Mouse (Mus musculus) heart, adult 2 months (tissue): Measurements from ENCODE around the gene Dusp8. TPM values are rescaled to one million over a fixed set of nuclear protein-coding genes. Genes with fewer than 3 reads are reported as not detected.

Source experiments
- DNase-seq, 2 experiments: peaks; one replicate each; pipeline ENCODE4 v3.0.0; 2021
- H3K27ac ChIP-seq: fragments of 200-600 bp; 2 replicates; pipeline ENCODE4 v1.8.1; 2022
- H3K27me3 ChIP-seq: fragments of 200-500 bp; 2 replicates; pipeline ENCODE4 v1.6.1; 2012; ENCODE audit warnings: mild to moderate bottlenecking, low read length, inconsistent platforms, mixed read lengths; ENCODE audit not compliant: control insufficient read depth, insufficient read depth
- H3K36me3 ChIP-seq: fragments of 200-500 bp; 2 replicates; pipeline ENCODE4 v1.6.1; 2012; ENCODE audit warnings: low read length, inconsistent platforms; ENCODE audit not compliant: control insufficient read depth, insufficient read depth
- H3K4me1 ChIP-seq: fragments of 200-500 bp; 2 replicates; pipeline ENCODE4 v1.6.1; 2011; ENCODE audit warnings: low read length; ENCODE audit not compliant: control insufficient read depth, insufficient read depth
- H3K4me3 ChIP-seq: fragments of 200-600 bp; 2 replicates; pipeline ENCODE4 v1.8.1; 2022
- H3K79me2 ChIP-seq: fragments of 200-500 bp; replicated peaks from 2 replicates; pipeline ENCODE4 v1.6.1; 2012; ENCODE audit warnings: mild to moderate bottlenecking, inconsistent platforms, low read length, moderate library complexity, mixed read lengths; ENCODE audit not compliant: control insufficient read depth, insufficient read depth
- H3K9ac ChIP-seq: fragments of 200-500 bp; 2 replicates; pipeline ENCODE4 v1.6.1; 2012; ENCODE audit warnings: low read depth, mild to moderate bottlenecking, control low read depth, inconsistent platforms, low read length, mixed read lengths
- CTCF ChIP-seq: fragments of 200-600 bp; IDR thresholded peaks from 2 replicates; pipeline ENCODE4 v1.8.1; 2022; ENCODE audit warnings: antibody characterized with exemption, mild to moderate bottlenecking, moderate library complexity
- EP300 ChIP-seq: fragments of 200-500 bp; IDR thresholded peaks from 2 replicates; pipeline ENCODE4 v1.6.1; 2011; ENCODE audit warnings: low read depth, low read length, control low read depth; ENCODE audit not compliant: insufficient read depth
- POLR2A ChIP-seq: fragments of 200-500 bp; IDR thresholded peaks from 2 replicates; pipeline ENCODE4 v1.6.1; 2011; ENCODE audit warnings: mild to moderate bottlenecking, low read depth, low read length, control low read depth; ENCODE audit not compliant: insufficient read depth
- WGBS: fragments of 180-500 bp; shearing (Covaris S2); methylation state at CpG from one replicate; pipeline ENCODE4 v1.1.7; 2018; 5-methylcytosine and 5-hydroxymethylcytosine counted together
- intact Hi-C: fragments of 180-260 bp; cut with DNase I; formaldehyde crosslinking; loops from one replicate; pipeline ENCODE4 v1.15.1; 2025
- polyA plus RNA-seq: library from polyadenylated mRNA; depleted of rRNA; stranded (reverse); fragments of >200 nt; gene quantifications from 2 replicates; pipeline ENCODE4 v1.2.3, GENCODE M21; 2012
- total RNA-seq, 2 experiments: library from RNA; stranded (reverse); gene quantifications; 2 replicates each; pipeline ENCODE4 v1.2.3; 2021

Gene Dusp8
- total and polyA plus RNA-seq, 3 experiments: 31.4 to 43.2 (median 37.4) TPM

DNA sequence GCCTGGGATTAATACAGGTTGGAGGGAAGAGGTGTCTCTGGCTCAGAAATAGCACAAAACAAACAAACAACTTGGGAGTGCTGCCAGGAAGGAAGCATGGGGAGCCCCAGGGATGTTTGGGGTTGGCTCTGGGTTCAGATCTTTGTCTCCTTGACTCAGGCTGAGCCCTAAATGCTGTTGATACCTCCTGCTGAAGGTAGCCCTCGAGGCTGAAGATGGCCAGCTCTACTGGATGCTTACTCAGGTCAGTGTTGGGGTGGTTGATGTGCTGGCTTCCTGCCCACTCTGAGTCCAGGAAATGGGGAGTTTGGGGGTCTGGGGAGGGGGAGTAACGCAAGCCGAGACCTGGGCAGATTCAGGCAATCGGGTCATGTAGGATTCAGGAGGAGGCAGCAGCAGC lies 1.1 kb upstream of the Dusp8 start:
- intact Hi-C loops: loop anchor here (1.0 to 5.0 kb wide), 4 partner anchors 25 to 149 kb away; partner anchors contain the start of genes Brsk2 and Mob2
- H3K27me3 ChIP-seq: no peaks in the 10 kb centered on the region
- H3K36me3 ChIP-seq: no peaks in the 10 kb centered on the region
- H3K4me3 ChIP-seq: no peak overlapping the region
- WGBS: 67% methylated on average over 4 of the region's 4 CpGs
- peaks cover 19% of the 10 kb centered on the region for H3K4me1 ChIP-seq
- H3K27ac ChIP-seq: no peak overlapping the region
- no peak overlapping the region for H3K9ac ChIP-seq
- no peaks in the 10 kb centered on the region for H3K79me2 ChIP-seq
- TF ChIP-seq EP300: no peak
- TF ChIP-seq CTCF: no peak
- TF ChIP-seq POLR2A: no peak
- no peak for DNase-seq

DNA sequence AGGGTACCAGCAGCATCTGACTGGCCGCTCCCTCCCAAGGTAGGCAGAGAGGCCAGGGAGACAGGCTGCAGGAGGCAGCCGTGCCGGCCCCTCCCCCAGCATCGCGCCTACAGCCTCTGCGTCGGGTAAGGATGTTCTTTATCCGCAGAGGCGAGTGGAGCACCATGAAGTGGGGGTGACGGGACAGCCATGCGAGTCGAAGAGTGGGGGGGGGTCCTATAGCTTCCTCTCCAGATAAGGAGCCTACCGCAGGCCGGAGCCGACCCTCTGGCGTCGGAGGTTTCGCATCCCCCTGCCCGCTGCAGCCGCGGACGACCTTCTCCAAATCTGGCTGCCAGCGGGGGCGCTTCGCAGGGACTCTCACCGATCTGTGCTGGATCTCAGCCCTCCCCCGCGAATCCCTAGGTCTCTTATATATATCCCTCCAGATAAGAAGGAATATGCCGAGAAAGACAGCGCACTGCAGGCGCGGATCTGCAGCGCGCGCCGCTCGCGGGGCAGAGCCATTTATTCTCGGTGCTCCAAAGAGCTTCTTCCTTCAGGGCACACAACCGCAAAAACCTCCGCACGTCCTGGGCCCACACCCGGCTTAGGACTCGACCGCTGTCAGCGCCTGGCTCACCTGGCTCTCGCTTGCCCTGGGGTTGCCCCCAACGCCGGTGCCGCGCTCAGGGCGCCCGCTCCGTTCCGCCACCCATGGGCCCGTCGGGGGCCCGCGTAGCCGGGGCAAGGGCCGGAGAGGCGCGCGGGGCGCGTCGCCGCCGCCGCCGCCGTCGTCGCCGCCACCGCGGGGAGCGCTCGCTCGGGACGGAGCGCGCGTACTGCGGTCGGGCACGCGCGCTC lies 1.1 kb downstream of the Dusp8 start:
- peak overlapping the region; percentile 99 for H3K9ac ChIP-seq
- no peaks in the 10 kb centered on the region for H3K27me3 ChIP-seq
- TF ChIP-seq EP300: no peak
- no peak for TF ChIP-seq CTCF
- no peak for TF ChIP-seq POLR2A
- WGBS: under 1% methylated on average over 89 of the region's 89 CpGs
- H3K4me3 ChIP-seq: peak overlapping the region; percentile 98
- H3K4me1 ChIP-seq: peaks cover 22% of the 10 kb centered on the region
- no peaks in the 10 kb centered on the region for H3K36me3 ChIP-seq
- peak overlapping the region; percentile 98 for H3K27ac ChIP-seq
- H3K79me2 ChIP-seq: no peaks in the 10 kb centered on the region
- intact Hi-C loops: loop anchor here (5.0 kb wide), 2 partner anchors 32 to 147 kb away; partner anchors contain the start of genes Brsk2 and Mob2
- peak; percentile 55 to 70 for DNase-seq

DNA sequence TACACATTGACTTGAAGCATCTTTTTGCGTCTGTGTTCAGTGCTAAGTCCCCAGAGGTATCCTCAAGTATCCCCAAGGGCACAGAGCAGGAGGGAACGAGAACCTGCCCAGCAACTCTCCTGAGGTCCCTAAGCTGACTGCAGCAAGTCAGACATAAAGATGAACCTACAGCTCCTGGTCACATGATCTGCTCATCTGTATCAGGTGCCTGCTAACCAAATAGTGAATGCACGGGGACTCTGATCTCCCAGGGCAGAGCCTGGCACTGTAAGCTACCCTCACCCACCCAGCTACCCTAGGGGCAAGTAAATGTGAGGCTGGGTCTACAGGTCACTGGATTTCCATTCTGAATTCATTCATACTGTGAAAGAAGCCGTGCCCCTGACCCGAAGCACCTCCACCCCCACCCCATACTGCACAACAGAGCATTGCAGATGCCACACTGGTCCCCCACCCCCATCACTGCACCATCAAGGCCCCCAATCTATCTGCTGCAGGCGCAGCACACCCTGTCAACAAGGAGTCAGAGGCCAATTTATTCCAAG lies 1.9 kb downstream of the Dusp8 start:
- H3K27ac ChIP-seq: peak overlapping the region; percentile 98
- WGBS: 28% methylated on average over 6 of the region's 6 CpGs
- intact Hi-C loops: no loop called here
- peak overlapping the region; percentile 99 for H3K9ac ChIP-seq
- H3K27me3 ChIP-seq: no peaks in the 10 kb centered on the region
- H3K4me3 ChIP-seq: peak overlapping the region; percentile 98
- TF ChIP-seq POLR2A (no peak), CTCF (no peak), EP300 (no peak)
- peaks cover 22% of the 10 kb centered on the region for H3K4me1 ChIP-seq
- DNase-seq: no peak
- H3K36me3 ChIP-seq: no peaks in the 10 kb centered on the region
- no peaks in the 10 kb centered on the region for H3K79me2 ChIP-seq

DNA sequence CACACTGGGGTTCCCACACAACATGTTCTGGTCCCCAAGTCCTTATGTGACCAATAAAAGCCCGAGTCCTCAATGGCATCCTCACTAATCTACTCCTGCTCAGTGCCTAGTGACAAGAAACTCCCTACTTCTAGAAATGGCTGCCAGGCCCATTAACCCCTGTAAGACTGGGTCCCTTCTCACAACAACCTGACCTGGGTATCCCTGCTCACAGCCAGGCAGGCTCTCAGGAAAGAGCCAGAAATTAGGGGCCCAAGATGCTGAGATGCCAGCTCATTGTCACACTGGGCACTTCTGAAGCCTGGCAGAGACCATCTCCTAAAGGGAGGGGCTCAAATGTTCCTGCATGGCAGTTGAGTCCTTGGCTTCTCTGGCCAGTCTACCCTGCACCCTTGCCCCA lies 2.7 kb downstream of the Dusp8 start:
- Histone ChIP-seq H3K4me3 (no peak overlapping the region; the same call in 1 of the 2 replicates), H3K79me2 (no peaks in the 10 kb centered on the region), H3K4me1 (peaks cover 22% of the 10 kb centered on the region), H3K27me3 (no peaks in the 10 kb centered on the region), H3K36me3 (no peaks in the 10 kb centered on the region), H3K9ac (no peak overlapping the region), H3K27ac (peak overlapping the region; percentile 98)
- WGBS: 27% methylated on average over 1 of the region's 1 CpGs
- intact Hi-C loops: no loop called here
- TF ChIP-seq POLR2A (no peak), EP300 (no peak), CTCF (no peak)
- DNase-seq: no peak

DNA sequence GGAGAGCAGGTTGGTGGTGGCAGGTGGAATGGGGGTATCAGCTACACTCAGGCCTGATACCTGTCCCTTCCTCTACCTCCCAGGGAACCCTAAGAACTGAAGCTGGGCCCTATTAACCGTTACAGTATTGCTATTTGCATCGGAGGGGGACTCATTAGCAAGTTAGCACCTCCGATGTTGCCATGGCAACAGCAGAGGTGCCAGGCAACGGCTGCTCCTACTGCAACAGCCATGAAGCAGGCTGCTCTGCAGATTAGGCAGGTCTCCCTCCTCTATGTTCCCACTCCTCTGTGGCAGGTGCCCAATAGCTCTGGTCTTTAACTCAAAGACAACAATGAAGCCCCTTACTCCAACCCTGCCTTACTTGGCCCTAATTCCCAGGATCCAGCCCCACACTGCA lies 3.8 kb downstream of the Dusp8 start:
- H3K36me3 ChIP-seq: no peaks in the 10 kb centered on the region
- no peak overlapping the region for H3K9ac ChIP-seq
- H3K4me3 ChIP-seq: no peak overlapping the region
- H3K79me2 ChIP-seq: no peaks in the 10 kb centered on the region
- intact Hi-C loops: no loop called here
- H3K4me1 ChIP-seq: peaks cover 20% of the 10 kb centered on the region
- no peak overlapping the region for H3K27ac ChIP-seq
- no peak for TF ChIP-seq POLR2A
- TF ChIP-seq CTCF: no peak
- DNase-seq: no peak
- WGBS: 28% methylated on average over 4 of the region's 4 CpGs
- no peaks in the 10 kb centered on the region for H3K27me3 ChIP-seq
